Mouse (Mus musculus) liver, embryonic 13.5 days (tissue): ENCODE data around the gene Atp6v1g2. TPM values are rescaled to one million over a fixed set of nuclear protein-coding genes. Genes with fewer than 3 reads are reported as not detected.
A peak's percentile ranks its signal among the peaks of the same experiment; 100 is the strongest.

ENCODE experiments used
- ATAC-seq: fragments of 200-750 bp; cut with Nextera tagmentation; 2 replicates; pipeline ENCODE4 v1.8.0; 2017; ENCODE audit warnings: low read depth, mild to moderate bottlenecking, moderate number of reproducible peaks, moderate library complexity
- DNase-seq: peaks from one replicate; pipeline ENCODE4 v3.0.0; 2022
- H3K27ac ChIP-seq: fragments of 300-500 bp; sonication (generic); 2 replicates; pipeline ENCODE4 v1.5.1; 2015; ENCODE audit warnings: moderate library complexity, mild to moderate bottlenecking, inconsistent platforms
- H3K27me3 ChIP-seq: fragments of 300-500 bp; sonication (generic); 2 replicates; pipeline ENCODE4 v1.6.1; 2015; ENCODE audit warnings: mild to moderate bottlenecking, inconsistent platforms
- H3K36me3 ChIP-seq: fragments of 300-500 bp; sonication (generic); 2 replicates; pipeline ENCODE4 v1.6.1; 2015; ENCODE audit warnings: mild to moderate bottlenecking, inconsistent platforms
- H3K4me1 ChIP-seq: fragments of 300-500 bp; sonication (generic); replicated peaks from 2 replicates; pipeline ENCODE4 v1.6.1; 2015; ENCODE audit warnings: inconsistent platforms
- H3K4me2 ChIP-seq: fragments of 300-500 bp; sonication (generic); 2 replicates; pipeline ENCODE4 v1.6.1; 2015; ENCODE audit warnings: inconsistent platforms, mild to moderate bottlenecking, moderate library complexity
- H3K4me3 ChIP-seq: fragments of 300-500 bp; sonication (generic); replicated peaks from 2 replicates; pipeline ENCODE4 v1.5.1; 2015; ENCODE audit warnings: mild to moderate bottlenecking, inconsistent platforms
- H3K9ac ChIP-seq: fragments of 300-500 bp; sonication (generic); 2 replicates; pipeline ENCODE4 v1.6.1; 2015; ENCODE audit warnings: mild to moderate bottlenecking, inconsistent platforms
- H3K9me3 ChIP-seq: fragments of 300-500 bp; sonication (generic); replicated peaks from 2 replicates; pipeline ENCODE4 v1.6.1; 2016; ENCODE audit warnings: inconsistent platforms
- WGBS: fragments of 180-500 bp; shearing (Covaris S2); methylation state at CpG from one replicate; pipeline ENCODE4 v1.1.7; 2015; ENCODE audit not compliant: insufficient replicate concordance; 5-methylcytosine and 5-hydroxymethylcytosine counted together
- polyA plus RNA-seq: library from polyadenylated mRNA; unstranded; fragments of >200 nt; fragmentation: Nextera tagmentation; extraction: Ambion mirVana; gene quantifications from 2 replicates; pipeline ENCODE4 v1.2.1, GENCODE M21; 2015

Gene Atp6v1g2
- polyA plus RNA-seq, 1 experiment from 2014 or later, result 0.76 TPM

GRCm38 (mm10) chr17:35257824-35258491 lies 24.5 kb downstream of the Atp6v1g2 start:
- peak overlapping the region; percentile 70 for H3K9ac ChIP-seq
- no peaks in the 10 kb centered on the region for H3K9me3 ChIP-seq
- peak overlapping the region; percentile 55 for H3K4me3 ChIP-seq
- WGBS, result 6% methylated on average over 17 of the region's 17 CpGs
- peaks cover 15% of the 10 kb centered on the region for H3K36me3 ChIP-seq
- DNase-seq (peak; percentile 87), ATAC-seq (peak; percentile 39)
- H3K4me1 ChIP-seq, result peaks cover 24% of the 10 kb centered on the region
- H3K4me2 ChIP-seq, result peak overlapping the region; percentile 70
- H3K27ac ChIP-seq, result peak overlapping the region; percentile 86
- no peaks in the 10 kb centered on the region for H3K27me3 ChIP-seq

GRCm38 (mm10) chr17:35258492-35259478 lies 25.3 kb downstream of the Atp6v1g2 start:
- Histone ChIP-seq H3K4me2 (peak overlapping the region; percentile 70), H3K36me3 (peaks cover 7% of the 10 kb centered on the region), H3K4me1 (peaks cover 28% of the 10 kb centered on the region), H3K4me3 (0 out of 2 replicates have a peak overlapping the region, but pooled peaks have one; percentile 55), H3K27ac (no peak overlapping the region), H3K9me3 (no peaks in the 10 kb centered on the region), H3K27me3 (0 out of 2 replicates have a peak, but pooled peaks cover 1% of the 10 kb centered on the region), H3K9ac (no peak overlapping the region)
- 24% methylated on average over 14 of the region's 14 CpGs for WGBS
- no peak for DNase-seq
- ATAC-seq, result no peak

GRCm38 (mm10) chr17:35259621-35260020 lies 26.2 kb downstream of the Atp6v1g2 start:
- H3K36me3 ChIP-seq, result no peaks in the 10 kb centered on the region
- no peak overlapping the region for H3K4me3 ChIP-seq
- H3K4me1 ChIP-seq, result peaks cover 35% of the 10 kb centered on the region
- no peak overlapping the region for H3K4me2 ChIP-seq
- DNase-seq (no peak), ATAC-seq (no peak)
- 80% methylated on average over 4 of the region's 4 CpGs for WGBS
- H3K27ac ChIP-seq, result no peak overlapping the region
- no peak overlapping the region for H3K9ac ChIP-seq
- H3K27me3 ChIP-seq, result 0 out of 2 replicates have a peak, but pooled peaks cover 5% of the 10 kb centered on the region
- no peaks in the 10 kb centered on the region for H3K9me3 ChIP-seq

GRCm38 (mm10) chr17:35261651-35262050 lies 28.2 kb downstream of the Atp6v1g2 start:
- no peak for ATAC-seq
- Histone ChIP-seq H3K27ac (no peak overlapping the region), H3K4me1 (peaks cover 35% of the 10 kb centered on the region), H3K9me3 (no peaks in the 10 kb centered on the region), H3K9ac (no peak overlapping the region), H3K27me3 (0 out of 2 replicates have a peak, but pooled peaks cover 5% of the 10 kb centered on the region), H3K36me3 (no peaks in the 10 kb centered on the region), H3K4me2 (no peak overlapping the region), H3K4me3 (no peak overlapping the region)
- 81% methylated on average over 13 of the region's 13 CpGs for WGBS
- no peak for DNase-seq

- H3K27ac ChIP-seq, result peak within 1 kb of the TSS; percentile 50
These were observed 29.4 kb downstream of the Atp6v1g2 start, which contains the start of gene H2-D1 for GRCm38 (mm10) chr17:35262664-35263522. Gene H2-D1 (plus strand): TSS chr17:35262730.

GRCm38 (mm10) chr17:35263523-35263883 lies 30.0 kb downstream of the Atp6v1g2 start:
- H3K4me3 ChIP-seq, result peak overlapping the region; percentile 85
- DNase-seq (no peak), ATAC-seq (peak; percentile 28)
- H3K27me3 ChIP-seq, result 0 out of 2 replicates have a peak, but pooled peaks cover 5% of the 10 kb centered on the region
- H3K4me1 ChIP-seq, result peaks cover 25% of the 10 kb centered on the region
- H3K4me2 ChIP-seq, result peak overlapping the region; percentile 100
- H3K27ac ChIP-seq, result no peak overlapping the region
- no peaks in the 10 kb centered on the region for H3K9me3 ChIP-seq
- WGBS, result 1% methylated on average over 31 of the region's 31 CpGs
- H3K9ac ChIP-seq, result peak overlapping the region; percentile 88
- H3K36me3 ChIP-seq, result 0 out of 2 replicates have a peak, but pooled peaks cover 2% of the 10 kb centered on the region

More at GRCm38 (mm10) chr17:35262664-35263522, 29.4 kb downstream of the Atp6v1g2 start, which contains the start of gene H2-D1:
- no peaks in the 10 kb centered on the region for H3K9me3 ChIP-seq
- 0 out of 2 replicates have a peak, but pooled peaks cover 5% of the 10 kb centered on the region for H3K27me3 ChIP-seq
- H3K36me3 ChIP-seq, result 0 out of 2 replicates have a peak, but pooled peaks cover 2% of the 10 kb centered on the region
- H3K4me2 ChIP-seq, result peak within 1 kb of the TSS; percentile 100
- H3K4me3 ChIP-seq, result peak within 1 kb of the TSS; percentile 85
- peak within 1 kb of the TSS; percentile 88 for H3K9ac ChIP-seq
- peaks cover 26% of the 10 kb centered on the region for H3K4me1 ChIP-seq
- WGBS, result under 1% methylated on average over 73 of the region's 73 CpGs
- DNase-seq, result peak; percentile 84
- ATAC-seq, result peak; percentile 88

- no peak overlapping the region for H3K27ac ChIP-seq
- 0 out of 2 replicates have a peak, but pooled peaks cover 5% of the 10 kb centered on the region for H3K27me3 ChIP-seq
- H3K9me3 ChIP-seq, result no peaks in the 10 kb centered on the region
- DNase-seq (no peak), ATAC-seq (no peak)
- WGBS, result 70% methylated on average over 1 of the region's 1 CpGs
- H3K4me2 ChIP-seq, result no peak overlapping the region
- H3K9ac ChIP-seq, result no peak overlapping the region
- H3K4me1 ChIP-seq, result peaks cover 12% of the 10 kb centered on the region
- H3K36me3 ChIP-seq, result 0 out of 2 replicates have a peak, but pooled peaks cover 2% of the 10 kb centered on the region
- H3K4me3 ChIP-seq, result no peak overlapping the region
These were observed 34.1 kb downstream of the Atp6v1g2 start for GRCm38 (mm10) chr17:35267399-35268086.

- Histone ChIP-seq H3K27me3 (no peaks in the 10 kb centered on the region), H3K36me3 (0 out of 2 replicates have a peak, but pooled peaks cover 2% of the 10 kb centered on the region), H3K4me1 (no peaks in the 10 kb centered on the region), H3K4me3 (no peak overlapping the region), H3K9me3 (no peaks in the 10 kb centered on the region), H3K9ac (no peak overlapping the region), H3K27ac (no peak overlapping the region), H3K4me2 (no peak overlapping the region)
- 29% methylated on average over 3 of the region's 3 CpGs for WGBS
- peak; percentile 44 for DNase-seq
- no peak for ATAC-seq
These were observed 36.3 kb downstream of the Atp6v1g2 start for GRCm38 (mm10) chr17:35269653-35270347.

- Histone ChIP-seq H3K27me3 (peaks cover 24% of the 10 kb centered on the region), H3K4me2 (no peak overlapping the region), H3K36me3 (no peaks in the 10 kb centered on the region), H3K9me3 (no peaks in the 10 kb centered on the region), H3K4me1 (no peaks in the 10 kb centered on the region), H3K9ac (no peak overlapping the region), H3K4me3 (no peak overlapping the region), H3K27ac (no peak overlapping the region)
- 55% methylated on average over 3 of the region's 3 CpGs for WGBS
- DNase-seq (no peak), ATAC-seq (no peak)
These were observed 38.8 kb downstream of the Atp6v1g2 start for GRCm38 (mm10) chr17:35272249-35272648.
